Mouse (Mus musculus) adrenal gland, postnatal 25 days (tissue): Measurements from ENCODE around the gene Abcd4. TPM values are rescaled to one million over a fixed set of nuclear protein-coding genes. Genes with fewer than 3 reads are reported as not detected.

ENCODE experiments used
- DNase-seq: peaks from one replicate; pipeline ENCODE4 v3.0.0; 2021; ENCODE audit warnings: mixed read lengths
- long read RNA-seq: library from polyadenylated mRNA; stranded (forward); transcript quantifications from one replicate; pipeline ENCODE4 v2.0.0, GENCODE M21; 2021
- total RNA-seq: library from RNA; stranded (reverse); gene quantifications from 2 replicates; pipeline ENCODE4 v1.2.3, GENCODE M21; 2021

The Abcd4 gene
- total RNA-seq, result 18.1 and 21.0 TPM in 2 replicates
- long read RNA-seq, transcript Abcd4-201 (19 exons, 2,309 nt), result major isoform, 19 of 43 reads
- long read RNA-seq, partial matches to known transcripts, result 13 of 43 reads
- long read RNA-seq, other reads (novel, unspliced or antisense), result 11 of 43 reads

GRCm38 (mm10) chr12:84616977-84617630 is at the start of gene Abcd4:
Gene Abcd4, minus strand, starts transcription at chr12:84617413.
- DNase-seq, result peak; percentile 91

- DNase-seq, result peak; percentile 65
Measured at GRCm38 (mm10) chr12:84653912-84654311, 36.7 kb upstream of the Abcd4 start.

DNA sequence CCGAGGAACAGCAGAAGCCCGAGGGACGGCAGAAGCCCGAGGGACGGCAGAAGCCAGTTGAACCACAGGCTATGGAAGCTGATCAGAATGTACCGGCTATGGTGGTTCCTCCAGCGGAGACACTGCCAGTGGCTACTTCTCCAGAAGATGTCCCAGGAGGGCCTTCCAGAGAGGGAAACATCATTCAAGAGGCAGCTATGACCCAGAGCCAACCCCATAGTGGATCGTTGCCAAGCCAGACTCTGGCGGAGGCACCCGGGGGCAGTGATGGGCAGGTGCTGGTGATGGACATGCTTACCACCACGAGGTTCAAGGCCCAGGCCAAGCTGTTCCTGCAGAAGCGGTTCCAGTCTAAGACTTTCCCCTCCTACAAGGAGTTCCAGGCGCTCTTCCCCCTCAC is 33.0 kb upstream of the Abcd4 start:
- peak; percentile 15 for DNase-seq

DNA sequence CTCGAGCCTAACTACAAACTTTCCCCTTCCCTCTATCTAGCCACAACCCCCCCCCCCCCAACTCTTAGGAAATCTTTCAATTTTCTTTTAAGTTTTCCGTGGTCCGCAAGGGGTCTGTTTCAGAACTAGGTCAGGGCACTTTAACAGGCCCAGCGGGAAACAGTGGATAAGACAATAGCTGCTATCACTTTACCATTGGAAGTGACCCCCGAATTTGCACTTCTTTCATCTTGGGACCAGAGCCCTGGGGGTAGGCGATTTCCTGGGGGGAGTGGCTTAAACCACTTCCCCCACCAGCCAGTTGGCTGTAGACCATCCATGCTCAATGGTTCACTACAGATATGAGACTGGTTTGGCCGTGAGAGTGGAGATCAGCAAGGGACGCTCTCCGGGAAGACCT is 23.4 kb upstream of the Abcd4 start, which contains the start of gene Vrtn:
Vrtn (plus strand) TSS at position 366 of the 400 bp plus-strand sequence.
- DNase-seq, result no peak

GRCm38 (mm10) chr12:84640253-84640652 is 23.0 kb upstream of the Abcd4 start:
- DNase-seq, result no peak

- DNase-seq, result no peak
Measured at GRCm38 (mm10) chr12:84631867-84632266, 14.7 kb upstream of the Abcd4 start.

- DNase-seq, result no peak
Measured at GRCm38 (mm10) chr12:84625116-84625515, 7.9 kb upstream of the Abcd4 start.

DNA sequence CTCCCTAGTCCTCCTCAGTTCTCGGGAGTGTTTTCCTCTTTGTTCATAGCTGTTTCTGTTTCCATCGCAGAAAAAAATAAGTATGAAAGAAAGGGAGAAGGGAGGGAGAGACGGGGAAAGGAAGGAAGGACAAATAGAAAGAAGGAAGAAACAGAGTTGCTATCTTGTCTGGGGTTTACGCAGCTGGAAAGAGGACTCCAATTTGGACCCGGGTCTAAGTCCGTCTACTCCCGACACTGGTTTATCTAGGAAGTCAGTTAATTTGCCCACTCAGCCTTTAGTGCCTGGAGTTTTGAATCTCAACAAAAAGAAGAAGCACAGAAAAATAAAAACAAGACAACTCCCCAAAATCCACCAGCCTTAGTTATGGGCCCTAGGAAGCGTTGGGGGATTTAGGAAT is 7.4 kb upstream of the Abcd4 start:
- DNase-seq, result no peak

GRCm38 (mm10) chr12:84620975-84621374 is 3.8 kb upstream of the Abcd4 start:
- DNase-seq, result no peak

GRCm38 (mm10) chr12:84617663-84618062 is 450 bp upstream of the Abcd4 start:
- no peak for DNase-seq

DNA sequence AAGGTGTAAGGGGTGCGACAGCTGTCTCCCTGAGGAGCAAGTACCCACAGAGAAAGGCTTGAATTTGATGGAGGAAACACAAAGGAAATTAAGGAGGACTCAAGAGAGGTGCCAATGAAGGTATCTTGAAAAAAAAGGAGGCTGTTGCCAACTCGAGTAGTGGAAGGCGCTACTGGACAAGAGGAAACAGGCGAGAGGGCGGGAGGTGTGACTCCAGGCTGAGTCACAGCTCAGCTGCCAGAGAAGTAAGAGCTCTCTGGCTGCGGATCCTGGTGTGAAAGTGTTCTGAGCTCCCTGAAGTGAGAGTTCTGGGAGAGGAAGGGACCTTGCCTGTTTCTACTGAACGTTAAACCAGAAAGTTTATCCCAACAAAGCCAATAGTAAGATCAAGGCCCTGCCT is 2.7 kb downstream of the Abcd4 start:
- DNase-seq, result peak; percentile 51

- DNase-seq, result no peak
Measured at GRCm38 (mm10) chr12:84614001-84614400, 3.2 kb downstream of the Abcd4 start.

DNA sequence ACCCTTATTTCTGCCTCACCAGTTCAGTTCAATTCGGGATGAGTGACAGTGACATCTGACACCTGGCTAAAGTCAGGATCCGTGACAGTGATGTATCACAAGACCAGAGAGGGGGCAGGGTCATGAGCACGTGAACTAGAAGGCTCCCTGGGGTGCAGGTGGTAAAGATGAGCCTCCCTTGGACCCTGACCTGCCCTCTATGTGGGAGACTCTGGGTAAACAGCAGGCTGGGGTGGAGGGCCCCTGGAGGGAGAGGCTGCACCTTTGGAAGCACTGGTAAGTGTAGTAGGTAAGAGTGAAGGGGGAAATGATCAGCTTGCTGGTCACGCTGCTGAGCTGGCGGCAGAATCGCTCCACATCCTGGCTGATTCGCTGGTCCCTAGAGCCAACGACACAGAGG is 4.7 kb downstream of the Abcd4 start:
- DNase-seq, result no peak

DNA sequence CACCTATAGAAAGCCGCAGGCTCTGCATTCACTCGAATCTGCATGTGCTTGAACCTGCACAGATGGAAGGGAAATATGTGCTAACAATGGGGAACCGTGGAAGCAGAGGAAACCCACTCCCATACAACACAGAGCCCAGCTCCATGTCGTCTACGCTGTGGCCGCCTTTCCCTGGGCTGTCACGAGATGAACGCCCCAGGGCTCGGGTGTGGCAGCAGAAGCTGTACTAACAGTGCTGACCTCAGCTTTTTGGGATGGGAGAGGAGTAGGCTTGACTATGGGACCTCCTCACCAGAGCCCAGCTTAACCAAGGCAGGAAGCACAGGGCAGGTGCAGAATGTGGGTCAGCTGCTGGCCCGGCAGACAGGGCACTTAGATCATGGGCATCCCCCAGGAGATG is 5.5 kb downstream of the Abcd4 start:
- no peak for DNase-seq

DNA sequence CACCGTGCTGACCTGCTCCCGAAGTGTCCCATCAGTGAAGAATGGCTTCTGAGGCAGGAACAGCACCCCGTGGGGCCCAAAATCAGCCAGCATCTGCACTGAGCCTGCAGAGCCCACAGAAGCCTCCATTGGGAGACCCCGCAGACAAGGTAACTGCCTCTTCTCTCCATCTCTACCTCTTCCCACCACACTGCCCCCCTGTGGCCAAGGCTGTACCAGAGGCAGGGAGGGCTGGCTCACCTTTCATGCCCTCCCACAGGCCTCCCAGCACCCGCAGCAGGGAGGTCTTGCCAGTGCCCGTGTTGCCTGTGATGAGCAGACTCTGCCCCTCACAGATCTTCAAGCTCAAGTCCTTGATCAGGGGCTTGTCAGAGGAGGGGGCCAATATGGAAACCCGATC is 11.4 kb downstream of the Abcd4 start:
- no peak for DNase-seq

DNA sequence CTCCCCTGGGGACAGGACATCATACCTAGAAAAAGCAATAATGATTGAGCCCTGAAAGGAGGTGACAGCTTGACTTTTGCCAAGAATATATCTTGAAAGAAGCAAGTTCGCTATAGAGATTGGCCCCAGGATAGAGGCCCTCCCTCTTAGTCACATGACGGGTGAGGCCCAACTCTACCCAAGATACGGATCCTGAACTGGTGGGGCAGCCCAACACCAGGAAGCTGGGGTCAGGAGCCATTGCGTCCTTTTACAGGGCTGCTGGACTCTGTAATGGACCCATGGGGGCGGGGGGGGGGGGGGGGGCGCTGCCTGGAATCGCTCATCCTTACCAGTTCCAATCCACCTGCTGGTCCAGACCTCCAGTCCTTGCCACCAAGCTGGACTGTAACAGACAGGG is 13.2 kb downstream of the Abcd4 start:
- DNase-seq, result no peak

DNA sequence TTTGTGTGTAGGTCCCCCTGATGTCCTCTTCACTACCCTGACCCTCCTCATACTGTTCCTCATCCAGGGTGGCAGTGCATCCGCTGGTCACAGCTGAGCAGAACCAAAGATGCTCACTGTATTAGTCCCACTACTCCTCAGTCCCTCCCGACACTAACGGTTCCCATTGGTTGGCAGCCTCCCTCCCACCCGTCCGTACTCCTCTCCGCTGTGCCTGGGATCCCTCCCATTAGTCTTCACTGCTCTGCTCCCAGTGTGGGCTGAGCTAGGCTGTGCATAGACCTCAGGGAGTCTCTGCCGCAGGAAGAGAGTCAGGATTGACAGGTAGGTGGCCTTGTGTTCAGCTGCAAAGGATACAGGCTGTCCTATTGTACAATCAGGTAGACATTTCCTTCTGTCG is 18.9 kb downstream of the Abcd4 start:
- DNase-seq, result no peak

DNA sequence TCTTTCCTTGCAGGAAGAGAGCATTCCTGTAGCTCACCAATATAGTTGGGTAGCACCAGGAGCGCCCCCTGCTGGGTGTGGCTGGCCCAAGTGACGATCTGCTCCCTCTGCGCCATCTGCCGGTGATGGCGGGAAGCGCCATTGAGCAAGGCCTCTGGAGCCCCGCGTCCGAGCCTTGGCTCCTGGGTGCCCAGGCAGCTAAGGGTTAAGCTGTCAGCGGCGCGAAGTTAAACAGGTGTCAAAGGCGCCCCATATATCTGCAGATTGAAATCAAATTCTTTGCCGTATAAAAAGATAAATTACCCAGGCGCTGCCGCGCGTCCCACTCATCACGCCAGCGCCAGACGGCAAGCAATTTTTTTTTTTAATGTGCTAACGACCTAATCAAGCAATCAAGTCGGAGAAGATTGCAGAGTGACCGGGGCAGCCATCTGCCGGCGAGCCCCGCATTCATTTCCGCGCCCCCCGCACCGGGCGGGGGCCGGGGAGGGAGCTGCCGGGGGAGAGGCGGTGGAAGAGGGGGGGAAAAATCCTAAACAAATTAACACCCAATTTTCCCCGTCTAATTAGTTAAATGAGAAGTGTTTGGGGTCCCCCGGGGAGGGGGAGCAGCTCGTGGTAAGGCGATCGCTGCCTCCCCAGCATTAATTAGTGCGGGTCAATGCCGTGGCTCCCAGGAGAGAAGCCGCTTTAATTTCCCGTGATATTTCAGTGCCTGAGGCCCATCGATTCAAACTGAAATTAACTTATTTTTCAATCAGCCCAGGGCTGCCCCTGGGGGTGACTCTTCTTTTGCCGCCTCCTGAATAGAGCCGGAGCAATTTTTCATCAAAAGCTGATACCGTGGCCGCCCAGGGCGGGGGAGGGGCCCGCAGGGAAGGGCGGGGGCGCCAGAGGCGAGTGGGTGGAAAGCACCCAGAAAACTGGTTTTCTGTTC is 27.1 kb downstream of the Abcd4 start:
- peak; percentile 96 for DNase-seq

- no peak for DNase-seq
Measured at GRCm38 (mm10) chr12:84581285-84581684, 35.9 kb downstream of the Abcd4 start.

- DNase-seq, result peak; percentile 35
Measured at GRCm38 (mm10) chr12:84578440-84578770, 38.8 kb downstream of the Abcd4 start.

DNA sequence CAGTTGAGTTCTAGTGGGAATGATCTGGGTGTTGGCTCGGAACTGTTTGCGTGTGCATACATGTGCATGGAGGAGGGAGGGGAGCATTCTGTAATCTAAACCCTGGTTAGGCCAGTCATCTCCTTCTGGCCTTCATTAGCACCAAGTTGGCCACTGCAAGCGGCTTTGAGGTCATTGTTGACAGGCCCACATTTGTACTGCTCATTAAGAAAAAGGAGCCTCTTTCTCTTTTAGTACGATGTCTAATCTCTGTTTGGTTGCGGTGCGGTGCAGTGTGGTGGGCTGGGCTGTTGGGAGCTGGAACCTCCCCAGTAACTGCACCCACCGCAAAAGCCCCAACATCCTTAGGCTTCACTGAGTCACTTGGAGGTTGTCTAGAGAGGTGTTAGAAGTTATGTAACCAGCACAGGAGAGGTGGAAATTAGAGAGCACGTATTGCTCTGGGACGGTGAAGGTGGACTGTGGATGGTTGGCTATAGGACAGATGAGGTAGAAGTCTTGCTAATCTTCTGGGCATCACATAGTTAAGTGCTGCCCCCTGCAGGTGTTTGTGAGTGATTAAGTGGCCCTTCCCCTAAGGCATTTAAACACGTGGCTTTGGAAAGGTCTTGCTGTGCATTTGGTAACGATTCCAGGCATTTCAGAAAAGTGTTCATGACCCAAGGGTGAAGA is 39.3 kb downstream of the Abcd4 start:
- no peak for DNase-seq

DNA sequence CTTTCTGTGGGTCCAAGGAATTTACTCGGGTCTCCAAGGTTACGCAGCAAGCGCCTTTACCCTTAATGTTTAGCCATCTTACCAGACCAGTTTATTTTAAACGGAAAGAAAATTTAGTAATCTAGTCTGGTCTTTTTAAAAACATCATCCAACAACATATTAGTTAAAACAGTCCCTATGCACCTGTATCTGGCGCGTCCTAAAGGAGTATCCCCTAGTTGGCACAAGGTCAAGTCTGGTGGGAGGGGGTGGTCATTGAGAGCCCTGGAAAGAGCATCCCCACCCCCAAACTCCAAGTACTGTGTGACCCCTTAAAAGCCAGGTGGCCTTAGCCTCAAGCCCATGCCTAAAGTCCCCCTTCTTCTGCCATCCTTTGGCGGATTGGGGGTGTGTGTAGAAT is 44.1 kb downstream of the Abcd4 start:
- no peak for DNase-seq

GRCm38 (mm10) chr12:84572341-84572720 is 44.9 kb downstream of the Abcd4 start:
- no peak for DNase-seq
